Mouse (Mus musculus) G1E (cell line): ENCODE results near the gene Galnt17. TPM values are rescaled to one million over a fixed set of nuclear protein-coding genes. Genes with fewer than 3 reads are reported as not detected.

ENCODE experiments used
- ATAC-seq: 2 replicates; pipeline ENCODE4 v1.8.0; 2016; ENCODE audit warnings: mild to moderate bottlenecking; ENCODE audit not compliant: insufficient number of reproducible peaks, poor library complexity, low FRiP score, severe bottlenecking; ENCODE audit errors: extremely low read depth
- DNase-seq: peaks from one replicate; pipeline ENCODE4 v3.0.0; 2012; ENCODE audit warnings: low spot score
- H3K27me3 ChIP-seq: 2 replicates; pipeline ENCODE4 v1.6.1; 2012; ENCODE audit warnings: mild to moderate bottlenecking, low read length, inconsistent platforms; ENCODE audit not compliant: insufficient read depth
- H3K36me3 ChIP-seq: replicated peaks from 2 replicates; pipeline ENCODE3; 2012; ENCODE audit warnings: mild to moderate bottlenecking, inconsistent platforms
- H3K4me1 ChIP-seq: 2 replicates; pipeline ENCODE4 v1.6.1; 2012; ENCODE audit warnings: low read depth, low read length, inconsistent platforms, mixed read lengths; ENCODE audit not compliant: insufficient read depth
- H3K4me3 ChIP-seq: 2 replicates; pipeline ENCODE4 v1.5.1; 2012; ENCODE audit warnings: low read depth, mild to moderate bottlenecking, inconsistent platforms, low read length, moderate library complexity, mixed read lengths
- H3K9me3 ChIP-seq: replicated peaks from 2 replicates; pipeline ENCODE4 v1.6.1; 2012; ENCODE audit warnings: inconsistent platforms
- CTCF ChIP-seq: IDR thresholded peaks from 2 replicates; pipeline ENCODE4 v1.5.1; 2012; ENCODE audit warnings: low read depth, low read length, inconsistent platforms, mixed read lengths
- GATA1 ChIP-seq: IDR thresholded peaks from 2 replicates; pipeline ENCODE4 v1.6.1; 2012; ENCODE audit warnings: borderline replicate concordance, low read length, inconsistent platforms, mixed read lengths
- GATA2 ChIP-seq: IDR thresholded peaks from 2 replicates; pipeline ENCODE4 v1.6.1; 2012; ENCODE audit warnings: low read depth, low read length, inconsistent platforms, borderline replicate concordance
- POLR2AphosphoS5 ChIP-seq: IDR thresholded peaks from 2 replicates; pipeline ENCODE4 v1.6.1; 2012; ENCODE audit warnings: low read depth, low read length, inconsistent platforms; ENCODE audit not compliant: insufficient replicate concordance
- TAL1 ChIP-seq: conservative IDR thresholded peaks from 2 replicates; pipeline ENCODE4 v1.6.1; 2012; ENCODE audit warnings: low read depth, low read length, inconsistent platforms, mixed read lengths
- polyA plus RNA-seq: library from polyadenylated mRNA; stranded (reverse); fragments of >175 nt; gene quantifications from 2 replicates; pipeline ENCODE4 v1.2.3, GENCODE M21; 2012
- total RNA-seq, 2 experiments: library from RNA; stranded (forward) in 1 of 2; stranded (reverse) in 1 of 2; fragments of 200-1000 nt in 1 of 2; fragments of >200 nt in 1 of 2; fragmentation: Nextera tagmentation in 1 of 2; gene quantifications; 2 replicates each; pipeline ENCODE4 v1.2.3; 2014 to 2017

Galnt17 gene
- total and polyA plus RNA-seq, 3 experiments, result 0.22 TPM; not detected in 2

- no peaks in the 10 kb centered on the region for H3K27me3 ChIP-seq
- no peaks in the 10 kb centered on the region for H3K4me1 ChIP-seq
- no peak for DNase-seq
- no peaks in the 10 kb centered on the region for H3K36me3 ChIP-seq
- ATAC-seq, result no peak
- peaks cover 58% of the 10 kb centered on the region for H3K9me3 ChIP-seq
- TF ChIP-seq CTCF (no peak), TAL1 (no peak), GATA1 (no peak), POLR2AphosphoS5 (no peak), GATA2 (no peak)
- H3K4me3 ChIP-seq, result no peak overlapping the region
These were observed 21.6 kb downstream of the Galnt17 start for GRCm38 (mm10) chr5:131286680-131287079.

- Histone ChIP-seq H3K4me3 (no peak overlapping the region), H3K36me3 (no peaks in the 10 kb centered on the region), H3K27me3 (no peaks in the 10 kb centered on the region), H3K9me3 (peaks cover 57% of the 10 kb centered on the region), H3K4me1 (no peaks in the 10 kb centered on the region)
- ATAC-seq, result no peak
- no peak for DNase-seq
- TF ChIP-seq GATA1 (no peak), GATA2 (no peak), POLR2AphosphoS5 (no peak), CTCF (no peak), TAL1 (no peak)
These were observed 27.9 kb downstream of the Galnt17 start for GRCm38 (mm10) chr5:131280349-131280748.

- peaks cover 58% of the 10 kb centered on the region for H3K9me3 ChIP-seq
These were observed 29.0 kb downstream of the Galnt17 start for GRCm38 (mm10) chr5:131279286-131279685.

GRCm38 (mm10) chr5:131277227-131277626 lies 31.1 kb downstream of the Galnt17 start:
- H3K9me3 ChIP-seq, result peaks cover 48% of the 10 kb centered on the region
- ATAC-seq, result no peak
- no peaks in the 10 kb centered on the region for H3K27me3 ChIP-seq
- TF ChIP-seq POLR2AphosphoS5 (no peak), GATA2 (no peak), TAL1 (no peak), GATA1 (no peak), CTCF (no peak)
- DNase-seq, result no peak
- no peak overlapping the region for H3K4me3 ChIP-seq
- no peaks in the 10 kb centered on the region for H3K36me3 ChIP-seq
- no peaks in the 10 kb centered on the region for H3K4me1 ChIP-seq

More at GRCm38 (mm10) chr5:131279286-131279685, 29.0 kb downstream of the Galnt17 start:
- TF ChIP-seq POLR2AphosphoS5 (no peak), CTCF (no peak), TAL1 (no peak), GATA2 (no peak), GATA1 (no peak)
- Histone ChIP-seq H3K36me3 (no peaks in the 10 kb centered on the region), H3K4me3 (no peak overlapping the region), H3K4me1 (no peaks in the 10 kb centered on the region), H3K27me3 (no peaks in the 10 kb centered on the region)
- ATAC-seq (no peak), DNase-seq (no peak)

GRCm38 (mm10) chr5:131266291-131266690 lies 42.0 kb downstream of the Galnt17 start:
- no peaks in the 10 kb centered on the region for H3K4me1 ChIP-seq
- H3K9me3 ChIP-seq, result peaks cover 60% of the 10 kb centered on the region
- no peaks in the 10 kb centered on the region for H3K27me3 ChIP-seq
- no peak overlapping the region for H3K4me3 ChIP-seq
- DNase-seq, result no peak
- ATAC-seq, result no peak
- TF ChIP-seq GATA2 (no peak), GATA1 (no peak), POLR2AphosphoS5 (no peak)
- no peaks in the 10 kb centered on the region for H3K36me3 ChIP-seq

GRCm38 (mm10) chr5:131264145-131264544 lies 44.2 kb downstream of the Galnt17 start:
- H3K9me3 ChIP-seq, result peaks cover 53% of the 10 kb centered on the region
- no peaks in the 10 kb centered on the region for H3K27me3 ChIP-seq
- ATAC-seq, result no peak
- H3K36me3 ChIP-seq, result no peaks in the 10 kb centered on the region
- TF ChIP-seq POLR2AphosphoS5, result no peak
- TF ChIP-seq TAL1, result no peak
- no peak for TF ChIP-seq CTCF
- no peak for TF ChIP-seq GATA1
- no peak for TF ChIP-seq GATA2
- no peak overlapping the region for H3K4me3 ChIP-seq
- H3K4me1 ChIP-seq, result no peaks in the 10 kb centered on the region
- no peak for DNase-seq
